Mouse (Mus musculus) heart, postnatal 25 days (tissue): ENCODE measurements around the gene Myoz1. TPM values are rescaled to one million over a fixed set of nuclear protein-coding genes. Genes with fewer than 3 reads are reported as not detected.

Source experiments
- DNase-seq: peaks from one replicate; pipeline ENCODE4 v3.0.0; 2022; ENCODE audit warnings: low spot score
- intact Hi-C: fragments of 180-260 bp; cut with DNase I; formaldehyde crosslinking; loops from one replicate; pipeline ENCODE4 v1.15.1; 2025
- microRNA-seq: library from miRNA; unstranded; fragments of <30 nt; microRNA quantifications from one replicate; pipeline ENCODE4 v1.2.0, GENCODE M21; 2022
- total RNA-seq, 2 experiments: library from RNA; stranded (reverse); gene quantifications; 2 replicates each; pipeline ENCODE4 v1.2.3; 2021

Gene Myoz1
- total RNA-seq, 2 experiments from 2014 or later = 0.39 to 0.67 TPM

DNA sequence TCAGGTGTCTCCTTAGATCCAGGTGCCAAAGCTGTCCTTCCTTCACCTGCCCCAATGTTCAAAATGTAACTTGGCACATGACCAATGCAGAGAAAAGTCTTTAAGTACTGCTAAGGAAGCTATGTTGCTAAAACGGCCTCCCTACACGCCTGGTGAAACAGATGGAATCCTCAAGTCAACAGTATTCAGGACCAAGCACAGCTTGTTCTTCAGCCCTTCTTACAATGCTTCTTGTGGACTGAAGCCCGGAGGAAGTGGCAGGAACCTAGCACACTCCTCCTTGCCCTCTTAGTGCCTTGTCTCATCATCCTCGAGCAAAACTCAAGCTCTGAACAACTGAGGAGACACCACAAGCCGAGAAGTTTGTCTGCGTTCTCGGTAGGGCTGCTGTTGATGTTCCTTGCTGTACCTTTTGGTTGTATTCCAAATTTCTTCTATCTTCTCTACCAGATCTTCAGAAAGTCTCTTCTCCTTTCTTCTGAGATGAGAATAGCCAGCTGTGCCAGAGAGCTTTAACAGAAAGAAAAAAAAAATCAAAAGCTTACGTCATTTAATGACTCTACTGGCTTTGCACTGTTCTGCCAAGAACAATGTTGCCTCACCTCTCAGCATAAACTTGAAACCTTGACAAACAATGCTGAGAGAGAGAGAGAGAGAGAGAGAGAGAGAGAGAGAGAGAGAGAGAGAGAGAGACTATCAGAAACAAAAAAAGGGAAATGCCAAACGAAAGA is 48.8 kb downstream of the Myoz1 start:
- DNase-seq = peak; percentile 19
- intact Hi-C loops = no loop called here

DNA sequence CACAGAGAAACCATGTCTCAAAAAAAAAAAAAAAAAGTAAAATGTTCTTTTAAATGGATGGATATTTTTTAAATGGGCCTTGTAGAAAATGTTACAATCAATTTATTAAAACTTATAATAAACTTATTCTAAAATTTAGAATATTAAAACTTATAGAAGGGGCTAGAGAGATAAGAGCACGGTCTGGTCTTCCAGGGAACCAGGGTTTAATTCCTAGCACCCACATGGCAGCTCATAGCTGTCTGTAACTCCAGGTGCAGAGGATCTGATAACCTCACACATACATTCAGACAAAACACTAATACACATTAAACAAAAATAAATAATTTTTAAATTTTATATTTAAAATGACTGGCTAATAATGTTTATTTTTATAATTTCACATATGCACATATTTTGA is 55.1 kb downstream of the Myoz1 start:
- intact Hi-C loops = no loop called here
- DNase-seq = no peak

DNA sequence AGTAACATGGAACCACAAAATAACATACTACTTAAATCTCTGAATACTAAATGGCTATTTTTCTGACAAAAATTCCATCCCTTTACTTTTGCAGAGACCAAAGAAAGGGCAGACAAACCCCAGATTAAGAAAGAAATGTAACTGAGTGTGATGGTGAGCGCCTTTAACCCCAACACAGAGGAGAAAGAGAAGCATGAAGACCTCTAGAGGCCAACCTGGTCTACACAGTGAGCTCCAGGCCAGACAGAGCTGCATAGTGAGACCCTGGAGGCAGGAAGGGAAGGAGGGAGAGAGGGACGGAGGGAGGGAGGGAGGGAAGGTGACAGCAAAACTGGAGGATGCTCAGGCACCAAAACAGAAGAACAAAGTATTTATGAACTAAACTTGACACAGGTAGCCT is 56.1 kb downstream of the Myoz1 start:
- intact Hi-C loops = no loop called here
- DNase-seq = no peak

DNA sequence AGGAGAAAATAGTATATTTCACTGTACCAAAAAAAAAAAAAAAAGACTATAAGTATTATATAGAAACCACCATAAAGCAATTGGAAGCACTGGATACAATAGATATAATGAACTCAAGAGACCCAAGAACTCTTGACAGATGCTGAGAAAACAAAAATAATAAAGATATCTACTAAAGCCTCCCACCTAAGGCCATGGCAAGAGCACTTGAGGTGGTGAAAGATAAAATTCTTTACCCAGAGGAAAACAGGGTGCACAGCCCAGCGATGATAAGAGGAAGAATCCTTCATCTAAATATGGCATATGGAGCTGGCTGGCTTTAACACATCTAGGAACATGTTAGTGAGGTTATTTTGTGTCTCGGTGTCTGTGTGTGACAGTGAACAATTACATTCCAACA is 56.8 kb downstream of the Myoz1 start:
- no peak for DNase-seq
- intact Hi-C loops = no loop called here

Small RNA genes lying within 50 kb of the gene (microRNA-seq; reads per million reads assigned to microRNA genes)
- 1.1 reads per million for gene Mir6946

Other genes with a start within 250 kb of the Myoz1 start
- not detected for gene Cfap70, start 204.3 kb downstream of the Myoz1 start, total RNA-seq
- gene Anxa7, start 176.4 kb downstream of the Myoz1 start, total RNA-seq = 10 to 100 TPM; 49.8 to 54.1 TPM
- under 1 TPM; 0.36 to 0.49 TPM for gene Mss51, start 159.6 kb downstream of the Myoz1 start, total RNA-seq
- gene Ppp3cb, start 110.0 kb downstream of the Myoz1 start, total RNA-seq = 10 to 100 TPM; 62.4 to 64.3 TPM
- gene Usp54, start 15.5 kb downstream of the Myoz1 start, total RNA-seq = 10 to 100 TPM; 16.6 to 17.6 TPM
- gene Synpo2l, start 11.8 kb upstream of the Myoz1 start, total RNA-seq = 100 to 1,000 TPM; 128 to 138 TPM
- gene Sec24c, start 17.8 kb upstream of the Myoz1 start, total RNA-seq = 100 to 1,000 TPM in 1 of 2 experiments, 10 to 100 TPM in 1; 96.8 to 107 TPM
- gene Fut11, start 38.4 kb upstream of the Myoz1 start, total RNA-seq = 1 to 10 TPM; 6.0 to 7.4 TPM
- gene Chchd1, start 46.5 kb upstream of the Myoz1 start, total RNA-seq = 100 to 1,000 TPM; 120 to 126 TPM
- 10 to 100 TPM; 46.6 to 47.6 TPM for gene Zswim8, start 51.0 kb upstream of the Myoz1 start, total RNA-seq
- 10 to 100 TPM; 10.0 to 12.6 TPM for gene Ndst2, start 78.0 kb upstream of the Myoz1 start, total RNA-seq
- 10 to 100 TPM; 50.4 to 59.5 TPM for gene Camk2g, start 137.5 kb upstream of the Myoz1 start, total RNA-seq
- gene Plau, start 180.1 kb upstream of the Myoz1 start, total RNA-seq = 1 to 10 TPM; 4.5 to 4.6 TPM